Mouse (Mus musculus) MEL (cell line): ENCODE results near the gene Fam89a. TPM values are rescaled to one million over a fixed set of nuclear protein-coding genes. Genes with fewer than 3 reads are reported as not detected.

Experiments used
- DNase-seq: peaks from one replicate; pipeline ENCODE4 v3.0.0; 2011; ENCODE audit warnings: low read depth, low spot score
- H3K27ac ChIP-seq: 2 replicates; pipeline ENCODE4 v1.5.1; 2012; ENCODE audit warnings: low read depth, mild to moderate bottlenecking, control low read depth, low read length, moderate library complexity; ENCODE audit not compliant: control insufficient read depth
- H3K27me3 ChIP-seq, 2 experiments: fragments of 150-350 bp in 1 of 2; sonication (generic) in 1 of 2; 2 replicates each; pipeline ENCODE4 v1.6.1; 2012; ENCODE audit warnings: low read length in 2 of 2, mild to moderate bottlenecking in 2 of 2, improper control_type of control experiment in 1 of 2, moderate library complexity in 1 of 2; ENCODE audit not compliant: insufficient read depth in 2 of 2, control insufficient read depth in 1 of 2
- H3K36me3 ChIP-seq, 2 experiments: 2 replicates each; pipeline ENCODE4 v1.6.1; 2012 to 2014; ENCODE audit warnings: low read length in 2 of 2, improper control_type of control experiment in 1 of 2, inconsistent platforms in 1 of 2, mild to moderate bottlenecking in 1 of 2; ENCODE audit not compliant: insufficient read depth in 2 of 2, control insufficient read depth in 1 of 2
- H3K4me1 ChIP-seq, 2 experiments: fragments of 150-350 bp in 1 of 2; sonication (generic) in 1 of 2; 2 replicates each; pipeline ENCODE4 v1.6.1; 2012; ENCODE audit warnings: low read length in 2 of 2, improper control_type of control experiment in 1 of 2, mild to moderate bottlenecking in 1 of 2; ENCODE audit not compliant: insufficient read depth in 2 of 2, control insufficient read depth in 1 of 2
- H3K4me3 ChIP-seq, 2 experiments: fragments of 150-350 bp in 1 of 2; sonication (generic) in 1 of 2; 2 replicates each; pipeline ENCODE4 v1.5.1; 2012; ENCODE audit warnings: low read depth in 2 of 2, low read length in 2 of 2, mild to moderate bottlenecking in 2 of 2, moderate library complexity in 2 of 2, control low read depth in 1 of 2, improper control_type of control experiment in 1 of 2; ENCODE audit not compliant: control insufficient read depth in 1 of 2, insufficient read depth in 1 of 2
- H3K79me2 ChIP-seq: 2 replicates; pipeline ENCODE4 v1.6.1; 2012; ENCODE audit warnings: mild to moderate bottlenecking, low read length, moderate library complexity; ENCODE audit not compliant: control insufficient read depth, poor library complexity, insufficient read depth
- H3K9ac ChIP-seq: 2 replicates; pipeline ENCODE4 v1.6.1; 2012; ENCODE audit warnings: low read depth, mild to moderate bottlenecking, control low read depth, low read length, moderate library complexity; ENCODE audit not compliant: control insufficient read depth, poor library complexity, severe bottlenecking
- H3K9me3 ChIP-seq: fragments of 150-350 bp; sonication (generic); replicated peaks from 2 replicates; pipeline ENCODE4 v1.6.1; 2012; ENCODE audit warnings: mild to moderate bottlenecking, low read length, improper control_type of control experiment, moderate library complexity; ENCODE audit not compliant: insufficient read depth
- CHD2 ChIP-seq: IDR thresholded peaks from 2 replicates; pipeline ENCODE4 v1.6.1; 2011; ENCODE audit warnings: low read length, improper control_type of control experiment
- CTCF ChIP-seq, 3 experiments: IDR thresholded peaks in 2 of 3; conservative IDR thresholded peaks in 1 of 3; 2 replicates each; pipeline ENCODE4 v1.5.1; 2011 to 2012; ENCODE audit warnings: low read length in 3 of 3, low read depth in 2 of 3, mild to moderate bottlenecking in 2 of 3, improper control_type of control experiment in 1 of 3, inconsistent platforms in 1 of 3, mixed read lengths in 1 of 3, moderate library complexity in 1 of 3; ENCODE audit not compliant: control insufficient read depth in 1 of 3, insufficient read depth in 1 of 3, poor library complexity in 1 of 3, severe bottlenecking in 1 of 3
- E2F4 ChIP-seq: IDR thresholded peaks from 2 replicates; pipeline ENCODE4 v1.6.1; 2011; ENCODE audit warnings: low read depth, low read length, improper control_type of control experiment, borderline replicate concordance
- ELF1 ChIP-seq: IDR thresholded peaks from 2 replicates; pipeline ENCODE4 v1.6.1; 2014; ENCODE audit warnings: low read depth, mild to moderate bottlenecking, inconsistent platforms, low read length, improper control_type of control experiment, moderate library complexity
- ETS1 ChIP-seq: IDR thresholded peaks from 2 replicates; pipeline ENCODE4 v1.6.1; 2012; ENCODE audit warnings: low read depth, mild to moderate bottlenecking, inconsistent platforms, low read length, improper control_type of control experiment, moderate library complexity
- GABPA ChIP-seq: IDR thresholded peaks from 2 replicates; pipeline ENCODE4 v1.6.1; 2012; ENCODE audit warnings: low read depth, mild to moderate bottlenecking, inconsistent platforms, low read length, improper control_type of control experiment, moderate library complexity
- GATA1 ChIP-seq: IDR thresholded peaks from 2 replicates; pipeline ENCODE4 v1.6.1; 2011; ENCODE audit warnings: low read depth, low read length, improper control_type of control experiment
- JUND ChIP-seq: IDR thresholded peaks from 2 replicates; pipeline ENCODE4 v1.6.1; 2011; ENCODE audit warnings: low read depth, mild to moderate bottlenecking, improper control_type of control experiment, low read length
- MAX ChIP-seq: IDR thresholded peaks from 2 replicates; pipeline ENCODE4 v1.6.1; 2011; ENCODE audit warnings: low read length, improper control_type of control experiment
- MXI1 ChIP-seq: IDR thresholded peaks from 2 replicates; pipeline ENCODE4 v1.6.1; 2011; ENCODE audit warnings: mild to moderate bottlenecking, low read depth, low read length, improper control_type of control experiment
- NRF1 ChIP-seq: IDR thresholded peaks from 2 replicates; pipeline ENCODE4 v1.6.1; 2014; ENCODE audit warnings: low read depth, mild to moderate bottlenecking, inconsistent platforms, low read length, improper control_type of control experiment, moderate library complexity; ENCODE audit not compliant: poor library complexity, insufficient read depth, severe bottlenecking
- POLR2AphosphoS2 ChIP-seq: IDR thresholded peaks from 2 replicates; pipeline ENCODE4 v1.6.1; 2011; ENCODE audit warnings: low read length, improper control_type of control experiment
- RCOR1 ChIP-seq: IDR thresholded peaks from 2 replicates; pipeline ENCODE4 v1.6.1; 2012; ENCODE audit warnings: low read depth, mild to moderate bottlenecking, inconsistent platforms, low read length, improper control_type of control experiment
- UBTF ChIP-seq: IDR thresholded peaks from 2 replicates; pipeline ENCODE4 v1.6.1; 2012; ENCODE audit warnings: low read depth, mild to moderate bottlenecking, inconsistent platforms, low read length, improper control_type of control experiment, moderate library complexity, borderline replicate concordance; ENCODE audit not compliant: insufficient read depth
- ZKSCAN1 ChIP-seq: IDR thresholded peaks from 2 replicates; pipeline ENCODE4 v1.6.1; 2012; ENCODE audit warnings: low read depth, mild to moderate bottlenecking, inconsistent platforms, low read length, improper control_type of control experiment, moderate library complexity
- ZNF384 ChIP-seq: IDR thresholded peaks from 2 replicates; pipeline ENCODE4 v1.6.1; 2012; ENCODE audit warnings: low read depth, mild to moderate bottlenecking, inconsistent platforms, low read length, improper control_type of control experiment
- polyA plus RNA-seq, 2 experiments: library from polyadenylated mRNA; stranded (reverse) in 1 of 2; unstranded in 1 of 2; fragments of >175 nt in 1 of 2; fragments of >200 nt in 1 of 2; gene quantifications; 2 replicates each; pipeline versions ENCODE4 v1.2.1 to v1.2.4; 2012; ENCODE audit warnings: low replicate concordance in 2 of 2, low read depth in 1 of 2; ENCODE audit not compliant: insufficient read length in 2 of 2, insufficient read depth in 1 of 2, missing spikeins in 1 of 2
- total RNA-seq: library from RNA; depleted of rRNA; stranded (reverse); fragments of 300-350 nt; gene quantifications from 2 replicates; pipeline ENCODE4 v1.2.3, GENCODE M21; 2012

Gene Fam89a
- total and polyA plus RNA-seq, 3 experiments: 0.31 to 1.8 TPM; not detected in 1

DNA sequence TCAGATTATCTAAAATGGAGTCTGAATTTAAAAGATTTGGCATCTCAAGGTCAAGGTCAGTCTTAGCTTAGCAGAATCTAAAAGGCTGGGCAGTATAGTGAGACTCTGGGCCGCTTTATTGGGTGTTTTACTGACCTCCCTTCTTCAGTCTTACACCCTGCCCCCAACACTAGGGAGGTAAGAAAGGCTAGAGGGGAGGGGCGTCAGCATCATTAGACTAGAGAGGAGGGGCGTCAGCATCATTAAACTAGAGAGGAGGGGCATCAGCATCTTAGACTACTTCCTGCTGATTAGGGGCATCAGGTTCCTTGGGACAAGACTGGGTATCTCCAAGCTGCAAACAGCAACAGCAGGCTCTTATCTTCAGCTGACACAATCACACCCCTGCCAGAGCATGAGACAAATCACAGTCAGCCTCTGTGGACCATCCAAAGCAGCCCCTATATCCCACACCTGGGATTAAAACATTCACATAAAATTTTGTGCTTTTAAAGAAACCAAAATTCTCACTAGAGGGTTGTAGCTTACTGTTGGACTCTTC lies 16.2 kb downstream of the Fam89a start:
- no peak overlapping the region for H3K4me3 ChIP-seq
- H3K36me3 ChIP-seq: peaks cover 0 to 2% of the 10 kb centered on the region in 2 experiments; a peak in 2 of 4 replicates
- H3K27me3 ChIP-seq: no peaks in the 10 kb centered on the region
- no peaks in the 10 kb centered on the region for H3K79me2 ChIP-seq
- TF ChIP-seq GABPA (no peak), GATA1 (peak; percentile 51; the same call in 1 of the 2 replicates), RCOR1 (peak; percentile 74)
- H3K4me1 ChIP-seq: no peaks in the 10 kb centered on the region
- no peak for DNase-seq
- no peak overlapping the region for H3K27ac ChIP-seq
- no peaks in the 10 kb centered on the region for H3K9me3 ChIP-seq
- no peak overlapping the region for H3K9ac ChIP-seq

DNA sequence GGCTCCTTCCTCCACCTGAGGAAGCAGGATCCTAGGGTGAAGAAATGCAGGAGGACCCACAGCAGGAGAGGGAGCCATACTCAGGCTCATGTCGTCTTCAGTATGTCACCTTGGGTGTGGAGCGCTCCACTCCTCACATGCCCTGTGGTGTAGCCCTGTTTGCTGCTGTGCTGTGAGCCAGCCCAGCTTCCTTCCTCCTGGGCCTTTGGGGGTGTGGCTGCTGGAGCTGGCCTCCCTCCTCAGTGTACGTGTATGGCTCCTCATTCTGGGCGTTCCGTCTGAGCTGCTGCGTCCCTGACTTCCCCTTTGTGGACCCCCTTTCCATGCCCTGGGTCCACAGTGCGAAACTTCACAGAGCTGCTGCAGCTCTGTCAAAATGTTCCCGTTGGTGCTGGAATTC lies 18.8 kb downstream of the Fam89a start:
- no peak for DNase-seq
- Histone ChIP-seq H3K27ac (no peak overlapping the region), H3K79me2 (no peaks in the 10 kb centered on the region), H3K4me3 (no peak overlapping the region), H3K27me3 (no peaks in the 10 kb centered on the region), H3K4me1 (no peaks in the 10 kb centered on the region), H3K36me3 (peaks cover 0 to 4% of the 10 kb centered on the region in 2 experiments; a peak in 2 of 4 replicates), H3K9me3 (no peaks in the 10 kb centered on the region), H3K9ac (no peak overlapping the region)
- TF ChIP-seq MXI1 (no peak), POLR2AphosphoS2 (no peak), CTCF (IDR thresholded peaks at IDR 0.05 in 2 of 3, conservative IDR thresholded peaks at IDR 0.05 in 1 of 3; ENCODE audit: control insufficient read depth in 1 of 3, insufficient read depth in 1 of 3, low read depth in 2 of 3, low read length in 3 of 3, poor library complexity in 1 of 3, severe bottlenecking in 1 of 3) (no peak), ZNF384 (no peak), JUND (no peak), E2F4 (no peak), CHD2 (no peak), MAX (no peak), UBTF (no peak), ETS1 (no peak), NRF1 (no peak), ELF1 (no peak), ZKSCAN1 (no peak)
